Mouse (Mus musculus) ES-E14 (cell line): ENCODE results near the gene Ddb1. TPM values are rescaled to one million over a fixed set of nuclear protein-coding genes. Genes with fewer than 3 reads are reported as not detected.
A peak's percentile ranks its signal among the peaks of the same experiment; 100 is the strongest.

Experiments
- DNase-seq: peaks from one replicate; pipeline ENCODE4 v3.0.0-alpha.2; 2013; ENCODE audit warnings: low read depth, low spot score
- H3K27ac ChIP-seq: 2 replicates; pipeline ENCODE4 v1.5.1; 2012; ENCODE audit warnings: low read depth, mild to moderate bottlenecking, low read length, moderate library complexity, mixed read lengths; ENCODE audit not compliant: poor library complexity, insufficient read depth, severe bottlenecking
- H3K36me3 ChIP-seq: 2 replicates; pipeline ENCODE4 v1.6.1; 2012; ENCODE audit warnings: mild to moderate bottlenecking, low read length, moderate library complexity, mixed read lengths; ENCODE audit not compliant: control insufficient read depth, poor library complexity, insufficient read depth, severe bottlenecking
- H3K4me1 ChIP-seq, 2 experiments: fragments of 150-350 bp in 1 of 2; sonication (generic) in 1 of 2; 2 replicates each; pipeline ENCODE4 v1.6.1; 2012; ENCODE audit warnings: low read length in 2 of 2, mild to moderate bottlenecking in 1 of 2, mixed read lengths in 1 of 2; ENCODE audit not compliant: control insufficient read depth in 2 of 2, insufficient read depth in 2 of 2, poor library complexity in 1 of 2
- H3K4me3 ChIP-seq, 2 experiments: fragments of 150-350 bp in 1 of 2; sonication (generic) in 1 of 2; 2 replicates each; pipeline ENCODE4 v1.5.1; 2012; ENCODE audit warnings: low read length in 2 of 2, low read depth in 1 of 2, mild to moderate bottlenecking in 1 of 2, mixed read lengths in 1 of 2; ENCODE audit not compliant: insufficient read depth in 1 of 2, poor library complexity in 1 of 2, severe bottlenecking in 1 of 2
- H3K9ac ChIP-seq: 2 replicates; pipeline ENCODE4 v1.6.1; 2012; ENCODE audit warnings: low read depth, mild to moderate bottlenecking, low read length, mixed read lengths; ENCODE audit not compliant: poor library complexity, insufficient read depth, severe bottlenecking
- H3K9me3 ChIP-seq: fragments of 150-350 bp; sonication (generic); 2 replicates; pipeline ENCODE4 v1.6.1; 2012; ENCODE audit warnings: low read depth, mild to moderate bottlenecking, low read length; ENCODE audit not compliant: control insufficient read depth, insufficient read depth
- CHD2 ChIP-seq: IDR thresholded peaks from 2 replicates; pipeline ENCODE4 v1.6.1; 2014; ENCODE audit warnings: mild to moderate bottlenecking, low read depth, low read length, inconsistent platforms
- HCFC1 ChIP-seq: IDR thresholded peaks from 2 replicates; pipeline ENCODE4 v1.6.1; 2012; ENCODE audit warnings: low read length, inconsistent platforms, borderline replicate concordance; ENCODE audit not compliant: insufficient read depth
- MAFK ChIP-seq: IDR thresholded peaks from 2 replicates; pipeline ENCODE4 v1.6.1; 2014; ENCODE audit warnings: mild to moderate bottlenecking, low read depth, low read length, inconsistent platforms; ENCODE audit not compliant: insufficient read depth
- ZC3H11A ChIP-seq: IDR thresholded peaks from 2 replicates; pipeline ENCODE4 v1.6.1; 2012; ENCODE audit warnings: low read depth, mild to moderate bottlenecking, inconsistent platforms, low read length, borderline replicate concordance
- ZNF384 ChIP-seq: IDR thresholded peaks from 2 replicates; pipeline ENCODE4 v1.6.1; 2012; ENCODE audit warnings: low read depth, low read length, inconsistent platforms
- in situ Hi-C, 2 experiments: fragments of 600-800 bp; cut with MboI; formaldehyde crosslinking; loops; one replicate each; pipeline ENCODE4 v1.15.1; 2025; ENCODE audit warnings: low sequenced_read_pairs in 2 of 2, inconsistent platforms in 1 of 2; ENCODE audit not compliant: unreplicated experiment in 2 of 2
- total RNA-seq: library from RNA; depleted of rRNA; stranded (reverse); fragments of 300-350 nt; gene quantifications from 2 replicates; pipeline ENCODE4 v1.2.3, GENCODE M21; 2012

Ddb1 gene
- total RNA-seq, 1 experiment, result 635 TPM

DNA sequence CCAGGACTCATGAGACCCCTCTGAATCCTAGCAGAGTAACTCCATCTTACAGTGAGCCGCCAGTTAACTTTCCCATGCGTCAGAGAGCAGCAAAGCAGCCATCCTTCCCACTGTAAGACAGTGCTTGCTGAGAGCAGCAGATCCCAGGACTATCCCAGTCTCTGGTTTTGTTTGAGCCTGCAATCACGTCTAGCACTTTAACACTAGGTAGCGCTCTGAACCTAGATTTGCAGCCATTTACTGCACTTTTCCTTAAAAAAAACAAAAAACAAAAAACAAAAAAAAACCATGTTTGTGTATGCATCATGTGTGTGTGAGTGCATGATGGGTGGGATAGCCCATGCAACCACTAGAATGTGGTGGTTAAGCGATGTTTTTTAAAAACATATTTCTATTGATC lies 45.0 kb upstream of the Ddb1 start:
- no peak overlapping the region for H3K4me3 ChIP-seq
- no peaks in the 10 kb centered on the region; a peak in 1 of 4 replicates for H3K4me1 ChIP-seq
- no peaks in the 10 kb centered on the region for H3K36me3 ChIP-seq
- H3K9ac ChIP-seq, result no peak overlapping the region
- in situ Hi-C loops, result no loop called here
- DNase-seq, result no peak
- H3K27ac ChIP-seq, result no peak overlapping the region
- TF ChIP-seq ZC3H11A (no peak), ZNF384 (peak; percentile 67)
- H3K9me3 ChIP-seq, result no peaks in the 10 kb centered on the region

DNA sequence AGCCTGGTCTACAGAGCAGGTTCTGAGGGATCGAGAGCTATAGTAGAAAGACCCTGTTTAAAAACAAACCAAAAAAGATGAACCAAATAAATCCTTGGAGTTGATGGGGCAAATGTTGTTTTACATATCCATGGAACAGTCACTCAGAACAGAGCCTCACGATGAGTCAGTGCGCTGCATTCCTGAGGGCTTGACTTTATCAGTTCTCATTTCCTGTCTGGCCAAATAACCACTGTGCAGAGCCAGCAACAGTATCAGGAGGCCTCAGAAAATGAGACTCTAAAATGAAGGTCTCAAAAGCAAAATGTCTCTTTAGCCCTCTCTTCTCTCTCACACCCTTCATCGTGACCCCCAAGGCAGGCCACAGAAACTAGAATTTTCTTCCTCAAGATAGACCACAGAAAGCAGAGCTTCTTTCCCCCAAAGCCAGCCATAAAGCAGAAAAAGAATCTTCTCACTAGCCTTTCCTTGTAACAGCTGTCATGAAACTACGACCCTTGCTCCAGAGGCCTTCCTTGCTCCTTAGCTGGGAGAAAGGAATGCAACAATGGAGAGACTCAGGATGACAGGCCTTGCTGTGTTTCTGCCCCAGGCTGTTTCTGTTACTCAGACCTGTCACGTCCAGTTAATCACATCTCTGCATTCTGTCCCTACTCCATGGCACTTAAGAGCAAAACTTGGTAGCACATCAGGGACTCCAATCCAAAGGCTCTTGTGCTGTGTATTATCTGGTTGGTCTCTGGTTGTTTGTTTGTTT lies 43.4 kb upstream of the Ddb1 start:
- no peaks in the 10 kb centered on the region for H3K4me1 ChIP-seq
- no peak overlapping the region for H3K9ac ChIP-seq
- no peaks in the 10 kb centered on the region for H3K36me3 ChIP-seq
- DNase-seq, result no peak
- in situ Hi-C loops, result no loop called here
- TF ChIP-seq ZC3H11A (no peak), MAFK (no peak), ZNF384 (no peak), HCFC1 (no peak)
- no peak overlapping the region for H3K27ac ChIP-seq
- H3K4me3 ChIP-seq, result no peak overlapping the region
- H3K9me3 ChIP-seq, result no peaks in the 10 kb centered on the region; the same call in 1 of the 2 replicates

DNA sequence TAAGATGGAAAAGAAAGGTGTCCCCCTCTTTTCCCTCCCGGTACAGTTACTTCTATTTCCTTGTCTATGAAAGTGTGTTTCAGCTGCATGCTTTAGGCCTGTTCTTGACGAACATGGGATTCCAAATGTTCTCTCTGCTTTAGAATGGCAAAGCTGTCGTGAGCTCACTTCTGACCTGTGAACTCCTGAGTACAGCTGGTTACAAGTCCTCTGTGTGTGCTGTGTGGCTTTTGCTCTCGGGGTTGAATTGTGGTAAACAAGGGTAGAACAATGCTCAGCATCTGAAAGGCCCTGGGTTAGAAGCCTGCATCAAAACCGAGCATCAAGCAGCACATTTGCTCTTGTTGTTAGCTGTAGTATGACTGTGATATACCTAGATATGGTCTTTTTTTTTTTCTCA lies 42.8 kb upstream of the Ddb1 start:
- H3K27ac ChIP-seq, result no peak overlapping the region
- no peaks in the 10 kb centered on the region for H3K4me1 ChIP-seq
- H3K36me3 ChIP-seq, result no peaks in the 10 kb centered on the region
- H3K4me3 ChIP-seq, result no peak overlapping the region
- H3K9me3 ChIP-seq, result no peaks in the 10 kb centered on the region; the same call in 1 of the 2 replicates
- no peak for DNase-seq
- in situ Hi-C loops, result no loop called here
- no peak overlapping the region for H3K9ac ChIP-seq
- TF ChIP-seq ZNF384 (no peak), ZC3H11A (no peak), HCFC1 (no peak), MAFK (no peak), CHD2 (no peak)

DNA sequence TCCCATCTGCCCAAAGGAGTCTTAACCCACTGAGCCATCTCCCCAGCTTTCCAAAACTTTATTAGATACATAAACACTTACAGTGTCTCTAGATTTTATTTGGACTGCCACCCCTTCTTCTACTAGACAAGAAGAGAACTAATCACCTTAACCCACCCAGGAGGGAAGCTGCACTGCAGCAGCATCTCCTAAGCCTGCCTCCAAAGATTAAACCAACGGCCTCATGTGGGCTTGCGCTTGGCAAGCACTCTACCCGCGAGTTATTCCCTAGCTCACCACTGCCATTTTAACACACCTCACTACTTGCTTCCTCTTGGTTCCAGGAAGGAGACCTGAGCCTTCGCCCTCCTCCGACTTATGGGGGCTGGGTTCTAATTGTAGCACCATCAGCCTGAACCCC lies 40.8 kb upstream of the Ddb1 start:
- no peaks in the 10 kb centered on the region for H3K36me3 ChIP-seq
- H3K27ac ChIP-seq, result no peak overlapping the region
- DNase-seq, result no peak
- TF ChIP-seq MAFK (no peak), CHD2 (no peak), ZC3H11A (no peak), ZNF384 (no peak), HCFC1 (no peak)
- no peaks in the 10 kb centered on the region for H3K4me1 ChIP-seq
- no peak overlapping the region for H3K9ac ChIP-seq
- H3K4me3 ChIP-seq, result no peak overlapping the region
- H3K9me3 ChIP-seq, result no peaks in the 10 kb centered on the region; the same call in 1 of the 2 replicates
- in situ Hi-C loops, result no loop called here

DNA sequence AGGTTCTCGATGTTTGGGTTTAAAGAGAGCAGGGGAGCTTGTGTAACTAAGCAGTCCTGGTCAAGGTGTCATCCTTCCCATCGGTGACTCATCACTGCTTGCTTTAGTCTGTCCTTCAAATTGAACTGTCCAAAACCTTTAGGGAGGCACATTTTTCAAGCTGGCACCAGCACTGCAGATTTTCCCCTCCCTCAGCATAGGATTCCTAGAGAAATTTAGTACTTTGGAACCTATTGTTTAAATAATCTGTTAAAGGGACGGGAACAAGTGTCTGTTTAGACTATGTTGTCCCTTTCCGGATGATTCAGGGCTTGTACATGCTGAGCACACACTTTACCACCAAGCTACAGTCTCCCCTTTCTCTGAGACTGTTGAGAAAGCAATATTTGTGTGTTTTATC lies 39.9 kb upstream of the Ddb1 start:
- no peaks in the 10 kb centered on the region; the same call in 1 of the 2 replicates for H3K9me3 ChIP-seq
- no peak overlapping the region for H3K4me3 ChIP-seq
- H3K36me3 ChIP-seq, result peaks cover 2% of the 10 kb centered on the region; the same call in 1 of the 2 replicates
- TF ChIP-seq ZNF384 (no peak), HCFC1 (no peak), ZC3H11A (no peak), CHD2 (no peak), MAFK (no peak)
- no peak for DNase-seq
- H3K4me1 ChIP-seq, result no peaks in the 10 kb centered on the region
- H3K9ac ChIP-seq, result no peak overlapping the region
- no peak overlapping the region for H3K27ac ChIP-seq
- in situ Hi-C loops, result no loop called here
